Mouse (Mus musculus) left cerebral cortex, adult 9 months (tissue): ENCODE measurements around the gene Mtus2.
"Not testable (repeated sequence)": the region's sequence is repeated elsewhere in the genome, so short reads cannot be mapped to it uniquely, and the experiment has no call there.

Experiments
- DNase-seq, 2 experiments: peaks; one replicate each; pipeline ENCODE4 v3.0.0; 2022; ENCODE audit warnings: low spot score in 2 of 2

Mtus2 gene

DNA sequence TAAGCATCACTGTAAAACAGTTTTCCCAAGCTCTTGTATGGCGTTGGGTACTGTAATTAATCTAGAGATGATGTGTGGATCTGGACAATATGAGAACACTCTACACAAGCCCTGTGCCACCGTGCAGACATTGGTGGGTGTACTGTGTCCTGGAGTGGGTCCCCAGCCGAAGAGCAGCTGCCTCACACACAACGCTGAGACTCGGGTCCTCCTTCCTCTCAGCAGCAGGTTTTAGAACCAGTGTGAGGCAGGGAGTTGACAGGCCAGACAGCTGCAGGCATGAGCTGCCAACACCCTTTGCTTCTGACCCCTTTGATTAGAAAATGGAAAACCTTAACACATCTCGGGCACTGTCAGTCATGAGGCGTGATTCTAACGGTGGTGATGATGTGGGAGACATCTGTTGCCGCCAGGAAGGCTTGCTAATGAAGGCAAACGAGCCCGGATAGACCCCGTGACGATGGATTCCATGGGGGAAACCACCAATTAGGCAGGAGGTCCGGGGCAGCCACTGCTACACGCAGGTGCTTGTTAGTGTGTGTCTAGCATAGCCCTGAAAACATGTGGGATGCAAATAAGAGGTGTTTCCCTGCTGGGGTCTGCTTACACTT is 158.2 kb downstream of the Mtus2 start:
- DNase-seq: no peak

DNA sequence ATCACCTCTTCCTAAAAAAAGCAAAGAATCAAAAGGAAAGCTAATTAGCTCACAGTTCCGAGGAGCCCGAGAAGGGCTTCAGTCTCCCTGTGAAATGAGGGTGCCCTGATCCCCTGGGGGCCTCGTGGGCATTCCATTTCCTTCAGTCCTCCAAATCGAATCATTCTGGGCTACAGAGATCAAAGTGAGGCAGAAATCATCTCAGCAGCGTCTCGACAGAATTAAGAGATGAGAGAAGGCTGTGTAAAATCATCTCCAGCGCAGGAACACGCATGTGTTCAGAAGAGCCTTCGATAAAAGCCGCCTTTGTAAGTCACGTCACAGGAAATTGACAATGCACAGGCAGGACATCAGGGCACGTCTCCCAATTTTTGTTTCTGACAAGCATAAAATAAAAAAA is 167.2 kb downstream of the Mtus2 start:
- no peak for DNase-seq

DNA sequence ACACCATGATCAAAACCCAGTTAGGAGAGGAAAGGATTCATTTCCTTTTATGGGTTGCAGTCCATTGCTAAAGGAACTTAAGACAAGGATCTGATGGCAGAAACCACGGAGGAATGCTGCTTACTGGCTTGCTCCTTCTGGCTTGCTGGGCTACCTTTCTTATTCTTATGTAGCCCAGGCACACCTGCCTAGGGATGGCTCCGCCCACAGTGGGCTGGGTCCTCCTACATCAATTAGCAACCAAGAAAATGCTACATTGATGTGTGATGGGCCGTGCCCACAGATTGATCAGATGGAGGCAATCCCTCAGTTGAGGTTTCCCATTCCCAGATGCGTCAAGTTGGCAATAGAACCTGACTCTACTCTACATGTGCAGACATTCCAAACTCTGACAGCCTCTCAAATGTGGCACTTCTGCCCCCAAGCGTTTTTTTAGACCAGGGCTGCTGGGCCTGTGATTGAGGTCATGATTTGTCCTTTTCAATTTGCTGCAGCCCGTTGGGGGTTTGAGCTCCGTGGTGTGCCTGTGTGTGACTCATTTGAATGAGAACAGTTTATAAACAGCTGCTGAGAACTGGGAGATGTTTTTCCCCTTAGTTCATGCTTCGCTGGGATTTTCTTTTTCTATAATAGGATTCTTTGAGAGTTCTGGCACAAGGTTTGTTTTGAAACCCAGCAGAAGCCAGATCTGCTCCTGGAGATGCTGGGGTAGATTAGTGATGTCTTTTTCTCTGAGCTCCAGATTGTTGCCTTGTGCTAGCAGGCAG is 173.8 kb downstream of the Mtus2 start:
- peak; percentile 67 to 69 for DNase-seq

DNA sequence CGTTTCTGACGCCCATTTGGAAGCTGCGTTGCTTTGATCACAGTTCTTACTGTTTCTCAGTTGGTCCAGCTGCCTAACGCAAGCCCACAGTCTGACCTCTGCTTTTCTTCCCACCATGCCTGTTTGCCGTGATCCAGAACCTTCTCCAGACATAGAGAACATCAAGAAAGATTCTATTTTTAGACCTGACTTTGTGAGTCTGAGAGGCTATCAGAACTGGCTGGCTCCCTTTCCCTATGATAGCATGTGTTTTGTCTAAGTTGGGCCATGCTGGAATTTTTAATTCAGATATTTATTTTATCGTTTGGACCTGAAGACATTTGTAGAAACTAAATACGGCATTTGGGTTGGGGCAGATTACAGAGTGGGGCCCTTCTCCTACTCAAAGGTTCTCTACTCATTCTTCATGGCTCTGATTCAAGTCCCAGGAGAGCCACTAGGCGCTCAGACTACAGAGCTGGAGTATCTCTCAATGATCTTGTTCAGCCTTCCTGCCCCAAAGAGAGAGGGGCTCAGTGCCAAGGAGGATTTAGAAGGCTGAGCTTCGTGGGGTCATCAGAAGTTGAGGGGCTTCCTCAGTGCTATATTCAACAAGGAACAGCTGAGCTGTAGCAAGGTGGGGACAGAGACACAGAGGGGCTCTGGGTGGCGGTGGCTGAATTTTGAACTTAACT is 174.5 kb downstream of the Mtus2 start:
- DNase-seq: no peak

DNA sequence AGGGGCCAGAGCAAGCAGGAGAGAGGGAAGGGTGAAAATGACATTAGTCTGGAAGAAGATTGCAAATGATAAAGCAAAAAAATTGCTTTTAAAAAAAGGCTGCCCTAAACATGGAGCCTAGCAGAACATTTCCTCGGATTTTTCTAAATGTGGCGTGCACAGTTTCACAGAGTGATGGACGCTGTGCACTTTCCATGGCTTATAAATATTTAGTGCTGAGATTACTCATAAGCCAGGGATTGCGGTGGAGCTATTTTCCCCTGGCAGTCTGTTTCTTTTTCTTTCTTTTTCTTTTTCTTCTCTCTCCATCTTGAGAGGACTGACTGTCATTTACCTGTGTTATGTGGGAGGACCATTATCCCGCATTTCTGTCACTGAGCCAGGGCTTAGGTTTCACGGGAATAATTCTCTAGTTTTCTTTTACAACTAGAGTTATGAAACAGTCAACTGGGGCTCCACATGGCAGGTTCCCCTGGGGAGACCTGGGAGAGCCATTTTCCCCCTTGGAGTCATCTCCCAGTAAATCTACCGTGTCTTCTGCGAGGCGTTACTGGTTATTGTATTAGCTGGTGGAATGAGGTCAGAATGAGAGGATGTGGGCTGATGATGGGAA is 176.4 kb downstream of the Mtus2 start:
- DNase-seq: peak in 1 of 2 experiments; percentile 46

DNA sequence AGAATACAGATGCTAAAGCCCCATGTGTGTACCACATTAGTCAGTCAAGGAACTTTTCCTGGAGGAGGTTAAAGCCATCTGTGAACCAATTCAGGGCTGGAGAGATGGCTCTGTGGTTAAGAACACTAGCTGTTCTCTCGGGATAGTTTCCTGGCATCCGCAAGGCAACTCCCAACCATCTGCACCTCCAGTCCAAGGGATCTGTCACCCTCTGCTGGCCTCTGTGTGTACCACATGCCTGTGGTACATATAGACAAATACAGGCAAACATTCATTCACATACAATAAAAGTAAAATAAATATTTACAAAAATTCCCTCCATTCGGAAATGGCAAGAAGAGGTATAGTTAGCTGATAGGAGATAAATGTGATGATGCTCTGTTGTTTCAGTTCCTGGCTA is 184.5 kb downstream of the Mtus2 start:
- no peak for DNase-seq

DNA sequence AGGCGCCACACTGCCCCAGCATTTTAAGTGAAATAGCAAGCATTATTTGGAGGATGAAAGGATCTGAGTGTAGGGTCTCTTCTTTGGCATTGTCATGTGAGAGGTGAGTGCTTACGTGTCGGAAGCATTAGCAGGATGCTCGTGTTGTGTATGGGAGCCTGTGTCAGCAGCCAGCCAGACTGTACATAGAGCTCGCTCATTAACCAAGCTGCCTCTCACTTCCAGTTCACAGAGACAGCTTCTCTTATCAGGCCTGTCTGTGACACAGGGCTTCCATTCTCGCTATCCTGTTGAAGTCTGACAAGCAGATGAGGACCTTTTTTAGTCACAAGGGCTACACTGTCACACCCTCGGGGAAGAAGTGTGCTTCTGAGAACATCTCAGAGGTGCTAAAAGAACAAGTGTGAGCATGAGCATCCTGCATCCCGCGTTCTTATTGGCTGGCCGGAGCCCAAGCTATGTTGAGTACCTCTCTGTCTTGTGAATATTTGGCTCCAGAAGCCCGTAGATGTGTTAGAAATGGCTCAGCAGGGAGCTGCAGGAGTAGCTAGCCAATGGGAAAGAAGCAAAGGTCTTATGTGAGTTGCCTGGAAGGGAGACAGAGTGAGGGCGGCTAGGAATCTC is 189.2 kb downstream of the Mtus2 start:
- DNase-seq: peak in 1 of 2 experiments; percentile 74

DNA sequence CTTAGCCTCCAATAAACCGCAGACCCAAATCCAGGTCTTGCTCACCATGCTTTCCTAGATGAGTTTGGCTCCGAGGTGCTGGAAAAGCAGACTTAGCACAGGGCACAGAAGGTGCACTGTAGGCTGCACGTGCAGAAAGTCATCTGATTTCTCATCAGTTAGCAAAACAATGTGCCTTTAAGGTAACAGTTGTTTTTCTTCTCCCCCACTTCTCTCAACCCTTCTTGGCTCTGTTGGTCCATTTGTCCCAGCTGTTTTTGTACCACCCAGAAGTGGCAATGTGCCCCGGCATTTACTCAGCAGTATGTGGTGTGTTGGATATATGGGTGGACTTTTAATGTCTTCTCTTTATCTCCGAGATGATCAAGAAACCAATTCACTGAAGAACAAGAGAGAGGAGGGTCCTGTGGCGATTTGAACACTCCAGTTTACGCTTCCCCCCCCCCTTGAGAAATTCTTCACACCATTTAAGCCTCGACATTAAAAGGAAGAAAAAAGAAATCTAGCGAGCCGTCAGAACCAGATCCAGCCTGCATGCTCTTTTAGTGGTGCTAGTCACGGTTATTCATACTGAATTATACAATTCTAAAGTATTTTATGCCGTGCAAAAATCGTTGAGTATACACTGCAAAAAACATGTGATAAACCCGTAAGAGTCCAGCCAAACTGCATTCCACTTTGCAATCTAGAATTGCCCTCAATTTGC is 194.9 kb downstream of the Mtus2 start:
- no peak for DNase-seq

DNA sequence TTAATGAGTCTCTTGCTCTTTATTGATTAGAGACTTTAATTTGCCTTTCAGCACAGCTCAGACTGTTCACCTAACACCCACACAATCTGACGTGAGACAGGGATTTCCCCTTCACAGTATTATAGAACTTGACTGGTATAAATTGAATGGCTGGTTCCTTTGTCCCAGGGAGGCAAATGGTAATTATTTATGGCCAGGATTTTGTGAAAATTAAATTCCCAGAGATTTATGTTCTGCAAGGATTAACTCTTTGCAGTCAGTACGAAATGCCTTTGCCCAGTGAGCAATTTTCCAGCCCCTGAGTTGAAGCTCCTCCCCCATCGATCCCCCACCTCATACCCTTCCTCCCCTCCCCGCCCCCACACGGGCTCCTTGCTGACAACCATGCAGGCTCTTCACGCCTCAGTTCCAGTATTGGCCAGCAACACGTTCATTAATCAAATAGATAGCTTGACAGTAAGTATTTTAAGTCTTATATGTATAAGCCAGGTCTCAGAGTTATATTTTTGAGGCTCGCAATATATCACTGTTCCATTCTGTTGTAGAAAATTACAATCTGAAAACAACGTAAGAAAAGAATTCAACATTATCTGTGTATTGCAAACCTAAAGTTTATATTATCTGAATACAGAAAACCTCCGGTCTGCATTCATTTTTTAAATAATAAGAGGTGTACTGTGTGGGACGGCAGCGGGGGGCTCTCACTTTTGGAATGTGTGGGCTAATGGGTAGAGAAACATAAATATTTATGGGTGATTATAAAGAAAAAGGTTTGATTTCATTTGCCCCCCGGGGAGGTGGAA is 195.7 kb downstream of the Mtus2 start:
- DNase-seq: no peak

DNA sequence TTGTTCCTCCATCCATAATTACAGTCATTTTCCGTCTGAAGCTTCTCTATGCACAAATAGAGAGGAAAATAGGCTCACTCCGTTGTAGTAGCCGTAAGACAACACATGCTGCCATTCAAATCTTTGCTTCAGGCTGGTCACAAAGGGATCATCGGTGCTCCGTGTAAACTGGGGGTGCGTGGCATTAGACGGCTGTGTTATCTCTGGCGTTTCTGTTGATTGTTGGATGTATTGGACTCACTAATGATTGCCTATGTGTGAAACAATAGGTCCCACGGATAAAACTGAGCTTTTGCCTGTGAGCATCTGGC is 196.2 kb downstream of the Mtus2 start:
- no peak for DNase-seq

DNA sequence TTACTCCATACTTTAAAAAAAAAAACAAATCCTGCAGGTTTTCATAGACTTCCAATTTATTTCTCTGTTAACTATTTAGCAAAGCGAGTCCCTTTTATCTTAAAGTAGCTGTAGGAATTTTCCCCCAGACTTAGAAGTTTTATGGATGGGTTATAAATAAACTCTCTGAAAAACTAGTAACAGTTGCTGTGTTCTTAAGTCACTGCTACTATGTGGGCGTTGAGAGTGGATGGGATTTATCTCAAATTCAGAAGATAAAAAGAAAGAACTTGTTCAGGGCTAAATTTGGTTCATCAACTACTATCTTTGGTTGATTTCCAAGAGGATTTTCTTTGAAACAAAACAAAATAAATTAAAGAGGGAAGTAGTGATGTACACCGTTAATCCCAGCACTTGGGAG is 197.6 kb downstream of the Mtus2 start:
- DNase-seq: no peak

DNA sequence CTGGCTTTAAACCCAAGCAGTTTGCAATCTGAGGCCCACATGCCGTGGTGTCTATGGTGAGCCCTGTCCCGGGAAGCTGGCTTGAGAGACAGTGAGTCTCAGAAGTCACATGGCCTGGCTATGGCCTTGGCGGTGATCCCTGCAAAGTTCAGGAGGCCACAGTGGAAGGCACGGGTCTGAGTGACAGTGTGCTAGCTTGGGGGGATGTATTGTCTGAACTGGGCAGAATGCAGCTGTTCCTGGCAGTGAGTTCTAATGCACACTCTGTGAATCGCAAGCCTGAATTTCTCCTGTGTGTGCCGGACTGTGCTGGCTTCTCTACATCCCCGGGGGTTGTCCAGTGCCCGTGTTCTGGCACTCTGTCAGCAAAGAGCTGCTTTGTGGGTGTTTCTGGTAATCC is 202.2 kb downstream of the Mtus2 start:
- no peak for DNase-seq

DNA sequence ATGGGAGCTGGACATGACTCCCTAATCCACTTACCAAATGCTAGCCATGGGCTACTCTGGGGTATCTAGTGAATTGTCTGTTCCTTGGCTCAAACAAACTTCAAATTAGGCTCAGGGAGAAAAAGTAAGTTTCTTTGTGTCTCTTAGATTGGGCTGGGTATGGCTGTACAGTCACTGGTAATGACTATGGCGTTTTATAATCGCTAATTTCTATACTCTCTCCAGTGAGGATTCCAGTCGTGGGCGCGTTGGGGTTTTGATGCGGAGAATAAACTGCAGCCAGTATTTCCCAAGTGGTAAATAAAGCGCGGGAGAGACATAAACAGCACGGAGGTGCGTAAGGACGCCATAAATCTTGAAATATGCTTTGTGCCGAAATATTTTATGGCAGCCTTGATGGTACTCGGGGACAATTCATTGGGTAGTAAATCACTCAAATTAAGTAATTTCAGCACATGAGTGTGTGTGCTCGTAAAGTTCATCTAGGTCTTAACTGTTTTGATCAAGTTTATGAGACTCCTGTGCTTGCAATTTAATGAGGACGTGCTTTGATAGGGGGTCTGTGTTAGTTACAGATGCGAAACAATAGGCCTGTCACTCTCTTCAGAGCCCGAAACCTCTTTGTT is 203.5 kb downstream of the Mtus2 start:
- no peak for DNase-seq

DNA sequence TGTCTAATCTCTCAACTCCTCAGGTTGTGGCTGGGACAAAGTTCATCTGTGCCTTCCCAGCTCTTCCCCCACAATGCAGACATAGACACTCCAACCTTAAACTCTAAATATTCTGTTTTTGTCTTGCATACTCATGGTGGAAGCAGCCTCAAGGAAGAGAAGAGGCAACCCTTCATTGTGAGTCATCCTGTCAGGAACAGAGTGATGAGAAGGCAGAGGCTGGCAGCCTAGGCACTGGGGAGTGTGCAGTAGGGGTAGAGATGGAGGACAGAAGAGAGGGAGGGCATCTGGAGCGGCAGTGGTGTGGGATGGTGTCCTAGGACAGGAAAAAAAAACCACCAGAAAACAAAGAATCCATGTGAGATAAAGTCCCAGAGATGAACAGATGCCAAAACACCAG is 208.0 kb downstream of the Mtus2 start:
- no peak for DNase-seq

DNA sequence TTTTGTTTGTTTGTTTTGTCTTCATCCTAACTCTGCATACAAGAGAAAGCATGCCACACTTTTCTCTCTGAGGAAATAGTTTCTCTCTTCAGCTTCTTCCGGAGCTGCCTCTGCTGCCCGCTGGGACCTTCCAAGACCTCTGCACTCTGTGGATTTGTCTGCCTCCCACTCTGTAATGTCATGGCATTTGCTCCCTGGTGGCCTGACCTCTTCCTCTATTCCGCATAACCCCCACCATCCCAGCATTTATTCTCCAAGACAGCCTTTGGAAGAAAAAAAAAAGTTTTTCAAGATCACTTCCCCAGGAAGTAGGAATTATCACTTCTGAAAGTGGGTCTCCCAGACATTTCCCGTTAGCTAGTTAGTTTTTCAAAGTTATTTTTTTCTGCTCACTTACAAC is 218.0 kb downstream of the Mtus2 start:
- no peak for DNase-seq

DNA sequence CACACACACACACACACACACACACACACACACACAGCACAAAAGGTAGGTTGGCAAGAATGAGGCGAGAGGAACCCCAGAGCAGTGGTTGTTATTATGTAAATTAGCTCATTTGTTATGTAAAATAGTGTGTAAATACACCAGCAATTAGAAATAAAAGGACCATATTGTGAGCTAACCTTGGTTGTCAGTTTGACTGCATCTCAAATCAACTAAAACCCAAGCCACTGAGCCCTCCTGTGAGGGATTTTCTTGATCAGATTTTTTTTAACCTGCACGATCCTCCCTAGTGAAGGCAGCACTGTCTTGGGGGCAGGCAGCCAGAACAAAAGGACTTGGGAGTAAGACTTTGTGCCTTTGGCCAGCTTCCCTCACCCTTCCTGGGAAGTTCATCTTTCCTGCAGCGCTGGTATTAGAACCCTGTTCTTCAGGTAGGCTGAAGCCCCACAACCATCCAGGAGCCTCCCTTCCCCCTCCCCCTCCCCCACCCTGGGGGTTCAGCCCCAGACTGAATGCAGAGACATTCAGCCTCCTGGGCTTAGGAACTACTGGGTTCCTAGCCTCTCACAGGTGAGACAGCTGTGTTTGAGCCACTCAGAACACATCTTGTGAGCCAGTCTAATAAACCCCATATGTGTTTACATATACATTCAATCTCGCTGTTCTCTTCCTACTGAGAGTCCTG is 218.8 kb downstream of the Mtus2 start:
- DNase-seq: no peak

DNA sequence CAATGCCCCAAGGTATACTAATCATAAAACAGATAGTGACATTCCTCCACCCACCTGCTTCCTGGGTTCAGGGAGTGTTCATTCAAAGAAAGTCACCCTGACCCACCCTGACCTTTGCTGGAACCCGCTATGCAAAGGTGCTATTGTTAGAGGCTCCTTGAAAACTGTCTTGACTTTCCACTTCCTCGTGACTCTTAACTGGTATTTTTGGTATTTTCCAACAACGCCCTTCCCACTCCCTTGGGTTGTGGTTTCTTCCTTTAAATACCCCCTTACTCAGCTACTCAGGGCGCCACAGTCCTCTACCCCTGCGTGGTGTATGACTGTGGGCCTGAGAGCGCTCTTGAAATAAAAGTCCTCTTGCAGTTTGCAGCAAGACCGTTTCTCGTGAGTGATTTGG is 219.4 kb downstream of the Mtus2 start:
- DNase-seq: not testable (repeated sequence)

DNA sequence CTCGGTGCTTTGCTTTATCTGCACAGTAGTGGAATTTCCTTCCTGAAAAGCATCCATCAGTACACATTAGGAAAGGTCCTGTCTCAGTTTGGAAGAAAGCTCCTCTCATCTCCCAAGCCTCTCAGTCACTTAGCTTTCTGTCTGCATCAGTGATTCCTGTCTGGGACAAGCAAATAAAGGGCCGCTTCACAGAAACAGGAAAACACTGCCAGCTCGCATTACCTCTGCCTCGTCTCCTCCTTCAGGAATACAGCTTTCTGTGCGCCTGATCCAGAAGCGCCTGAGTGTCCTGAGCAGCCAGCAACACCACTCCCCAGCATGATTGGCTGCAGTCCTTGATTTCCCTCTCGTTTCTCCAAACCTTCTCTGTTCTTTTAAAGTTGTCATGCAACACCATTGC is 222.1 kb downstream of the Mtus2 start:
- no peak for DNase-seq

DNA sequence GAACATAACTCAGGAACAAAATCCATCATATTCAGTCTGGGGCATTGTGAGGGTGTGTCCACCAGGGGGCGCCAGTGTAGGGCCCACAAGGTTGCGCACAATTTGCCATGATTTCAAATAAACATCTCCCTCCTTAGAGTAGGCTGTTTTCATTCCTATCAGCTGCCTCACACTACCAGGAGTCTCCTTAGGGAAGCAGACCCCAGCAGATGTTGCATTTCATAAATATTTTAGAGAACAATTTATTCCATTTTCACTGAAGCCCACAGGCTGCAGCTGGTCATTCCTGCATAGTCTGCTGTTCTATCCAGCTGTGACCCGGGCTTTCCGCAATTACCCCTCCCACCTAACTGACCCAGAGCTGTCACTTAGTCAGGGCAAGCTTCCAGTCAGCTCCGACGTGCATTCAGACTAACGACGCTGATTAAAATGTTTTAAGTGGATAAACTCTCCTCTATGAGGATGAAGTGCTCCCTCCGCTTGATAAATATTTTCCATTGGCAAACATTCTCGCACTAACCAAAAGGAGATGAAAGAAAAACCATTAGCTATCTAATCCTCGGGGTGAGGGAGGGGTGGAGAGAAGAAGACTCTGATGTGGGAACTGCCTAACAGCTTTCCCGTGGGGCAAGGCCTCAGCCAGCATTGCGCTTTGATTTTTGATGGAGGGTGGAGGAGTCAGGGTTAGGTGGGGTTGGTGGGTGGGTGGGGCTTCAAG is 223.6 kb downstream of the Mtus2 start:
- no peak for DNase-seq
